Mouse (Mus musculus) forebrain, embryonic 14.5 days (tissue): ENCODE results near the gene Ebf1. TPM values are rescaled to one million over a fixed set of nuclear protein-coding genes. Genes with fewer than 3 reads are reported as not detected.

Experiments used
- ATAC-seq: fragments of 200-750 bp; cut with Nextera tagmentation; 2 replicates; pipeline ENCODE4 v1.8.0; 2017; ENCODE audit warnings: mild to moderate bottlenecking, moderate library complexity
- DNase-seq: peaks from one replicate; pipeline ENCODE4 v3.0.0-alpha.2; 2015; ENCODE audit warnings: low spot score
- H3K27ac ChIP-seq: fragments of 300-500 bp; sonication (generic); 2 replicates; pipeline ENCODE4 v1.5.1; 2014; ENCODE audit warnings: low read depth, mild to moderate bottlenecking, control low read depth, low read length, moderate library complexity
- H3K27me3 ChIP-seq: fragments of 300-500 bp; sonication (generic); replicated peaks from 2 replicates; pipeline ENCODE4 v1.6.1; 2014; ENCODE audit warnings: low read length, control low read depth, mixed read lengths; ENCODE audit not compliant: control insufficient read depth, insufficient read depth
- H3K36me3 ChIP-seq: fragments of 300-500 bp; sonication (generic); 2 replicates; pipeline ENCODE4 v1.6.1; 2014; ENCODE audit warnings: low read length, control low read depth; ENCODE audit not compliant: control insufficient read depth, insufficient read depth
- H3K4me1 ChIP-seq: fragments of 300-500 bp; sonication (generic); 2 replicates; pipeline ENCODE4 v1.6.1; 2014; ENCODE audit warnings: antibody characterized with exemption, low read length, control low read depth; ENCODE audit not compliant: control insufficient read depth, insufficient read depth
- H3K4me2 ChIP-seq: fragments of 300-500 bp; sonication (generic); 2 replicates; pipeline ENCODE4 v1.6.1; 2014; ENCODE audit warnings: mild to moderate bottlenecking, control low read depth, low read length
- H3K4me3 ChIP-seq: fragments of 300-500 bp; sonication (generic); 2 replicates; pipeline ENCODE4 v1.5.1; 2014; ENCODE audit warnings: low read depth, low read length, control low read depth
- H3K9ac ChIP-seq: fragments of 300-500 bp; sonication (generic); 2 replicates; pipeline ENCODE4 v1.6.1; 2014; ENCODE audit warnings: mild to moderate bottlenecking, low read length, control low read depth, moderate library complexity
- H3K9me3 ChIP-seq: fragments of 300-500 bp; sonication (generic); replicated peaks from 2 replicates; pipeline ENCODE4 v1.6.1; 2016; ENCODE audit warnings: low read length, control low read depth, mixed read lengths; ENCODE audit not compliant: control insufficient read depth
- WGBS: fragments of 180-500 bp; shearing (Covaris S2); extraction: QIAGEN DNeasy Blood & Tissue Kit; methylation state at CpG from one replicate; pipeline ENCODE4 v1.1.7; 2014; 5-methylcytosine and 5-hydroxymethylcytosine counted together
- polyA plus RNA-seq: library from polyadenylated mRNA; unstranded; fragments of >200 nt; fragmentation: Nextera tagmentation; extraction: Ambion mirVana; gene quantifications from 2 replicates; pipeline ENCODE4 v1.2.1, GENCODE M21; 2014

Gene Ebf1
- polyA plus RNA-seq, 1 experiment from 2014 or later: 30.7 TPM

GRCm38 (mm10) chr11:44943781-44944180 is 326.7 kb downstream of the Ebf1 start:
- Histone ChIP-seq H3K4me2 (no peak overlapping the region), H3K36me3 (no peaks in the 10 kb centered on the region), H3K9ac (no peak overlapping the region), H3K9me3 (no peaks in the 10 kb centered on the region), H3K27me3 (no peaks in the 10 kb centered on the region), H3K4me3 (no peak overlapping the region), H3K4me1 (no peaks in the 10 kb centered on the region), H3K27ac (no peak overlapping the region)
- DNase-seq (no peak), ATAC-seq (no peak)
- WGBS: 86% methylated on average over 4 of the region's 4 CpGs

GRCm38 (mm10) chr11:44944401-44944800 is 327.3 kb downstream of the Ebf1 start:
- WGBS: 80% methylated on average over 2 of the region's 2 CpGs
- no peaks in the 10 kb centered on the region for H3K27me3 ChIP-seq
- DNase-seq: no peak
- H3K9ac ChIP-seq: no peak overlapping the region
- H3K4me2 ChIP-seq: no peak overlapping the region
- no peak overlapping the region for H3K27ac ChIP-seq
- H3K36me3 ChIP-seq: no peaks in the 10 kb centered on the region
- no peaks in the 10 kb centered on the region for H3K4me1 ChIP-seq
- no peaks in the 10 kb centered on the region for H3K9me3 ChIP-seq
- no peak overlapping the region for H3K4me3 ChIP-seq
- ATAC-seq: no peak

- ATAC-seq: no peak
- WGBS: 88% methylated on average over 3 of the region's 3 CpGs
These were observed 329.5 kb downstream of the Ebf1 start for GRCm38 (mm10) chr11:44946618-44947017.

DNA sequence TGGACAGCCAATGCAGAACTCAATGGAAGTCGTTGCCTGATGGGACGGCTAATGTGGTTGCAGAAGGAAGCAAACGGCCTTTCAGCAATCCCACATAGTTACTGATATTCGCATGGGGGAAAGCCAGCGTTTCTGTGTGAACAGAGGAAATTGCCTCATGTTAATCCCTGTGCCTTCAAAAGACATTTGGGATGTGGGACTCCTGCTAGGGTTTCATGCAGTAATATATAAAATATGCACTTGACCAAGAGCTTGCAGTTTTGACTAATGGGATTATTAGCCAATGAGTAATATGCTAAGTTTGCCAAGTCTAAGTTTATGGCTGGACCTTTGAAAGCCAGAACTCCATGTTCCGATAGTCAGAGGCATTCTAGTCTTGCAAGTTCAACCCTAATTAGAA is 331.4 kb downstream of the Ebf1 start:
- WGBS: 89% methylated on average over 6 of the region's 6 CpGs
- no peak overlapping the region for H3K27ac ChIP-seq
- H3K4me3 ChIP-seq: no peak overlapping the region
- H3K4me2 ChIP-seq: no peak overlapping the region
- H3K27me3 ChIP-seq: no peaks in the 10 kb centered on the region
- no peaks in the 10 kb centered on the region for H3K36me3 ChIP-seq
- ATAC-seq (no peak), DNase-seq (no peak)
- H3K9me3 ChIP-seq: no peaks in the 10 kb centered on the region
- H3K9ac ChIP-seq: no peak overlapping the region
- H3K4me1 ChIP-seq: no peaks in the 10 kb centered on the region

More at GRCm38 (mm10) chr11:44946618-44947017, 329.5 kb downstream of the Ebf1 start:
- H3K9me3 ChIP-seq: no peaks in the 10 kb centered on the region
- no peak for DNase-seq
- H3K4me1 ChIP-seq: no peaks in the 10 kb centered on the region
- H3K4me2 ChIP-seq: no peak overlapping the region
- H3K36me3 ChIP-seq: no peaks in the 10 kb centered on the region
- no peak overlapping the region for H3K27ac ChIP-seq
- H3K4me3 ChIP-seq: no peak overlapping the region
- H3K27me3 ChIP-seq: no peaks in the 10 kb centered on the region
- no peak overlapping the region for H3K9ac ChIP-seq

DNA sequence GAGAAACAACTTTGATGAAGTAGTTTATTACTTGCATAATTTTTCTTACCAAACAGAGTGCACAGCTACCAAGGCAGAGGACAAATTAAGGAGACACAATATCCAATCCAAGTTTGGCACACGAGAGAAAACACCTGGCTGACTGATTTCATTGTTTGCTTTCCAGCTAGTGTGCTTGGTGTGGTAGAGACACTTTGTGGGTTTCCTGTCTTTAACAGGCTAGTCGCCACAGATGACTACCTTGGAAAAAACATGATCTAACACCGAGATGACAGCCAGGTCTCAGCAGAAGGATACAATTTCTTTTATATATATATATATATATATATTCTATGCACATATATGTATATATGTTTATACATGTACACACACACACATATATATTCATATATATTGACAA is 332.0 kb downstream of the Ebf1 start:
- Histone ChIP-seq H3K36me3 (no peaks in the 10 kb centered on the region), H3K4me1 (no peaks in the 10 kb centered on the region), H3K27ac (no peak overlapping the region), H3K27me3 (no peaks in the 10 kb centered on the region), H3K4me3 (no peak overlapping the region), H3K9ac (no peak overlapping the region), H3K4me2 (no peak overlapping the region), H3K9me3 (no peaks in the 10 kb centered on the region)
- WGBS: 85% methylated on average over 3 of the region's 3 CpGs
- DNase-seq (no peak), ATAC-seq (no peak)

- H3K27me3 ChIP-seq: no peaks in the 10 kb centered on the region
- 92% methylated on average over 9 of the region's 9 CpGs for whole genome bisulfite sequencing
- no peak for ATAC-seq
- H3K27ac ChIP-seq: no peak overlapping the region
- H3K9ac ChIP-seq: no peak overlapping the region
- H3K4me3 ChIP-seq: no peak overlapping the region
- H3K4me1 ChIP-seq: no peaks in the 10 kb centered on the region
- no peaks in the 10 kb centered on the region for H3K9me3 ChIP-seq
- DNase-seq: no peak
- no peak overlapping the region for H3K4me2 ChIP-seq
- H3K36me3 ChIP-seq: no peaks in the 10 kb centered on the region
These were observed 333.2 kb downstream of the Ebf1 start for GRCm38 (mm10) chr11:44950319-44950718.

- Histone ChIP-seq H3K27ac (no peak overlapping the region), H3K4me1 (no peaks in the 10 kb centered on the region), H3K4me3 (no peak overlapping the region), H3K36me3 (no peaks in the 10 kb centered on the region), H3K27me3 (no peaks in the 10 kb centered on the region), H3K4me2 (no peak overlapping the region), H3K9ac (no peak overlapping the region), H3K9me3 (no peaks in the 10 kb centered on the region)
- DNase-seq (no peak), ATAC-seq (no peak)
- WGBS: 92% methylated on average over 4 of the region's 4 CpGs
These were observed 334.4 kb downstream of the Ebf1 start for GRCm38 (mm10) chr11:44951506-44951905.

DNA sequence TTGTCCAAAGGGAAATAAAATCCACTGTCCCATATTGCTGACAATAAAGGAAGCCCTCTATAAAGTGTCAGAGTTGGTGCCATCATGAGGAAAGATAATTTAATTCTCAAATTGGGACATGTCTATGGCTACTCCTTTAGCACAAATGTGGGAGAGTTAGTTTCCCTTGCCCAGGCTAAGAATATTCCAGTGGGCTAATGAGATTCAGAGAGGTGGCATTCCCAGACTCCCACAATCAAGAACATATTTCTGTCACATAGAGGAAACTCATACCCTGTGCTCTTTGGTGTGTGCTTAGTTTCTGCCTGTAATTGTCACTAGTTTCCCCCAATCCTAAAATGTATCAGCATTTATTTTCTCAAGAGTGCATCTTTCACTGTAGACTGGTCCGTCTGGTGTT is 336.2 kb downstream of the Ebf1 start:
- 76% methylated on average over 1 of the region's 1 CpGs for WGBS
- Histone ChIP-seq H3K9me3 (no peaks in the 10 kb centered on the region), H3K4me1 (no peaks in the 10 kb centered on the region), H3K4me3 (no peak overlapping the region), H3K36me3 (no peaks in the 10 kb centered on the region), H3K27me3 (no peaks in the 10 kb centered on the region), H3K4me2 (no peak overlapping the region), H3K9ac (no peak overlapping the region), H3K27ac (no peak overlapping the region)
- DNase-seq (no peak), ATAC-seq (no peak)

- no peaks in the 10 kb centered on the region for H3K27me3 ChIP-seq
- H3K4me2 ChIP-seq: no peak overlapping the region
- no peak for DNase-seq
- H3K4me3 ChIP-seq: no peak overlapping the region
- no peaks in the 10 kb centered on the region for H3K4me1 ChIP-seq
- no peak overlapping the region for H3K27ac ChIP-seq
- no peaks in the 10 kb centered on the region for H3K36me3 ChIP-seq
- no peaks in the 10 kb centered on the region for H3K9me3 ChIP-seq
- 82% methylated on average over 11 of the region's 11 CpGs for WGBS
- no peak overlapping the region for H3K9ac ChIP-seq
- no peak for ATAC-seq
These were observed 336.7 kb downstream of the Ebf1 start for GRCm38 (mm10) chr11:44953863-44954262.
